Mouse (Mus musculus): Measurements from ENCODE around the gene Mrgpra2a. TPM values are rescaled to one million over a fixed set of nuclear protein-coding genes. Genes with fewer than 3 reads are reported as not detected.
"Not testable (repeated sequence)": the region's sequence is repeated elsewhere in the genome, so short reads cannot be mapped to it uniquely, and the experiment has no call there.

Mrgpra2a gene
- not detected for total RNA-seq (2021)
- not detected in 2 replicates for polyA plus RNA-seq (2012; rRNA removed)
- long read RNA-seq: 0 reads

DNA sequence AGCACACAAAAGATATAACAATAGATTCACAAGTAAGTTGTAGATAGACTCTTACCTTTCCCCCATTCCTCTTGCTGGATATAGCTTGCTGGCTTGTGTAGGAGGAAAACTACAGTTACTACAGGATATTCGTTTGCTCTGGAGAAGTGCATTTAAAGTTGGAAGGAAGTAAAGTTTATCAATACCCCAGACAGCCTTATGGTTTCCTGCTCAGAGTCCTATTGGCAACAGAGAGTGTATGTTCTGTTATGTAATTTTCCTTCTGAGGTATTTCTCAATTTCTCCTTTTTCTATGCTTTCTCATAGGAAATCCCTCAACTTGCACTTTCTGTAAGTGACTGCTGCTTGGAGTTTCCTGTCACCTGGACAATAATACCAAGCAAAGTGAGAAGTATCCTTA, at the start of gene Mrgpra2a:
Mrgpra2a (minus strand) TSS at position 125 of the 400 bp plus-strand sequence.
- H3K27ac ChIP-seq; H3K36me3 ChIP-seq (ENCODE audit: control insufficient read depth, insufficient read depth, low read length); intact Hi-C loops (cut with DNase I); H3K4me1 ChIP-seq (ENCODE audit: control insufficient read depth, insufficient read depth, low read length); H3K4me3 ChIP-seq; H3K79me2 ChIP-seq (replicated peaks; ENCODE audit: control insufficient read depth, insufficient read depth, low read length); DNase-seq; H3K9ac ChIP-seq (ENCODE audit: low read depth, low read length); H3K27me3 ChIP-seq (ENCODE audit: control insufficient read depth, insufficient read depth, low read length): not testable (repeated sequence)
- no CpG with 5 or more reads among the region's 1 CpGs for WGBS

DNA sequence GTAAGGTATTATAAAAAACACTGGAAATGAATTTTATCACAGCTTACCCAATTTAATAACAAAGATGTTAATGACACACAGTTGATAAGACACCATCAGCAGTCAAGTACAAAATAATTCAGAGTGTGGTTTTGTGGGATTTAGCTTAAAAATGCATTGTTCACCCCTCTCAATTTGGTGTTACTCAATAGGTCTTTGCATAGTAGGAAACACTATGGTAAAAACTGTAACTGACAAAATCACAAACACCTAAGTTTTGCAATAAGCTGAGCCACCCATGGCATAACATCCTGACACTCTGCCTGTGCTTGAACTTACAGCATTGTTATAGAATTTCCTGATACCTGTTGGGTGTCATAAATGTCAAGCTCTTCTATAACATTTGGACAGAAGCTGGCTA, 39.3 kb upstream of the Mrgpra2a start:
- H3K36me3 ChIP-seq (ENCODE audit: control insufficient read depth, insufficient read depth, low read length); H3K4me1 ChIP-seq (ENCODE audit: control insufficient read depth, insufficient read depth, low read length); H3K9ac ChIP-seq (ENCODE audit: low read depth, low read length); H3K79me2 ChIP-seq (replicated peaks; ENCODE audit: control insufficient read depth, insufficient read depth, low read length); H3K27ac ChIP-seq; DNase-seq; H3K4me3 ChIP-seq; H3K27me3 ChIP-seq (ENCODE audit: control insufficient read depth, insufficient read depth, low read length); intact Hi-C loops (cut with DNase I): not testable (repeated sequence)

DNA sequence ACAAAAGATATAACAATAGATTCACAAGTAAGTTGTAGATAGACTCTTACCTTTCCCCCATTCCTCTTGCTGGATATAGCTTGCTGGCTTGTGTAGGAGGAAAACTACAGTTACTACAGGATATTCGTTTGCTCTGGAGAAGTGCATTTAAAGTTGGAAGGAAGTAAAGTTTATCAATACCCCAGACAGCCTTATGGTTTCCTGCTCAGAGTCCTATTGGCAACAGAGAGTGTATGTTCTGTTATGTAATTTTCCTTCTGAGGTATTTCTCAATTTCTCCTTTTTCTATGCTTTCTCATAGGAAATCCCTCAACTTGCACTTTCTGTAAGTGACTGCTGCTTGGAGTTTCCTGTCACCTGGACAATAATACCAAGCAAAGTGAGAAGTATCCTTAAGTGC, 37.5 kb upstream of the Mrgpra2a start:
- DNase-seq; H3K27me3 ChIP-seq (ENCODE audit: control insufficient read depth, insufficient read depth, low read length); H3K27ac ChIP-seq; H3K36me3 ChIP-seq (ENCODE audit: control insufficient read depth, insufficient read depth, low read length); H3K4me3 ChIP-seq; H3K4me1 ChIP-seq (ENCODE audit: control insufficient read depth, insufficient read depth, low read length); H3K9ac ChIP-seq (ENCODE audit: low read depth, low read length); H3K79me2 ChIP-seq (replicated peaks; ENCODE audit: control insufficient read depth, insufficient read depth, low read length); intact Hi-C loops (cut with DNase I): not testable (repeated sequence)
- no CpG with 5 or more reads among the region's 1 CpGs for WGBS

DNA sequence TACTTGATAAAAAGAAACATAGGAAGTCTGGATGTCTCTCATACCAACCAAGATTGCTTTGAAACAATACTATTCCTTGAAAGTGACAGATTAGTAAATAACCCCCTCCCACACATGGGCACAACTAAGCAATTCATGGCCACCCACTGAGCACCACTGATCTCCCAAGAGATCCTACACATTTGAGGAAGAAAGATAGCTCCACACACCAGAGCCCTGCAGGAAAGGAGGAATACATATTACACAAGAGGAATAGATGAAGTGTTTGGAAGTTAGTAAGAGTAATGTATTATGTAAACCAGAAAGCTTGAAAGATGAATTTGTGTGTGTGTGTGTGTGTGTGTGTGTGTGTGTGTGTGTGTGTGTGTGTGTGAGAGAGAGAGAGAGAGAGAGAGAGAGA, 31.2 kb upstream of the Mrgpra2a start:
- intact Hi-C loops (cut with DNase I); DNase-seq; H3K4me1 ChIP-seq (ENCODE audit: control insufficient read depth, insufficient read depth, low read length); H3K27ac ChIP-seq; H3K9ac ChIP-seq (ENCODE audit: low read depth, low read length); H3K36me3 ChIP-seq (ENCODE audit: control insufficient read depth, insufficient read depth, low read length); H3K79me2 ChIP-seq (replicated peaks; ENCODE audit: control insufficient read depth, insufficient read depth, low read length); H3K27me3 ChIP-seq (ENCODE audit: control insufficient read depth, insufficient read depth, low read length); H3K4me3 ChIP-seq: not testable (repeated sequence)

DNA sequence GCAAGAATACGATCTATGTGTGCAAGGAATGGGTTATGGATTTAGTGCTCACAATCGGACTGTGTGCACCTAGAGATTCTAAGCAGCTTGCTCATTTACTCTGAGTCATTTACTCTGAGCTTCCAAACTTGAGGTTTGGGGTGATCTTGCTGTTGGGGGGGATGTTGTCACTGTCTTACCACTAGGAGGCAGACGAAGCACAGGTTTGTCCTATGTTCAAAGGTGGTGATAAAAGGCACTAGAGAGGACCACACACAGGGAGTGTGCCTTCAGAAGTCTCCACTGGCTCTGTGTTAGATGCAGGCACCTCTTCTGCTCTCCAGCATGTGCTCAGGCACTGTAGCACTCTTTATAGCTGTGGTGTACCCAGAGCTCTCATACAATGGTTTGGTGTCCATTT, 22.0 kb upstream of the Mrgpra2a start:
- WGBS: 22% methylated on average over 1 of the region's 3 CpGs
- H3K27me3 ChIP-seq (ENCODE audit: control insufficient read depth, insufficient read depth, low read length); H3K27ac ChIP-seq; intact Hi-C loops (cut with DNase I); H3K79me2 ChIP-seq (replicated peaks; ENCODE audit: control insufficient read depth, insufficient read depth, low read length); H3K4me1 ChIP-seq (ENCODE audit: control insufficient read depth, insufficient read depth, low read length); H3K9ac ChIP-seq (ENCODE audit: low read depth, low read length); H3K4me3 ChIP-seq; DNase-seq; H3K36me3 ChIP-seq (ENCODE audit: control insufficient read depth, insufficient read depth, low read length): not testable (repeated sequence)

DNA sequence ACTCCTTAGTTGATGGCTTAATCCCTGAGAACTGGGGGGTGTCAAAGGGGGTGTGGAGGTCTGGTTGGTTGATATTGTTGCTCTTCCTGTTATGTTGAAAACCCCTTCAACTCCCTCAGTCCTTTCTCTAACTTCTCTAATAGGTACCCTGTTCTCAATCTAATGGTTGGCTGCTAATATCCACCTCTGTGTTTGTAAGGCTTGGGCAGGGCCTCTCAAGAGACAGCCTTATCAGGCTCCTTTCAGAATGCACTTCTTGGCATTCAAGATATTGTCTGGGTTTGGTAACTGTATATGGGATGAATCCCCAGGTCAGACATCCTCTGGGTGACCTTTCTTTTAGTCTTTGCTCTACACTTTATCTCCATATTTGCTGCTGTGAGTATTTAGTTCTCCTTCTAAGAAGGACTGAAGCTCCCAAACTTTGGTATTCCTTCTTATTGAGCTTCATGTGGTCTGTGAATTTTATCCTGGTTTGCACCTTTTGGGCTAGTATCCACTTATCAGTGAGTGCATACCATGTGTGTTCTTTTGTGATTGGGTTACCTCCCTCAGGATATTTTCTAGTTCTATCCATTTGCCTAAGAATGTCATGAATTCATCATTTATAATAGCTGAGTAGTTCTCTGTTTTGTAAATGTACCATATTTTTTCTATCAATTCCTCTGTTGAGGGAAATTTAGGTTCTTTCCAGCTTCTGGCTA, 13.5 kb upstream of the Mrgpra2a start:
- H3K9ac ChIP-seq (ENCODE audit: low read depth, low read length): not testable (repeated sequence)

DNA sequence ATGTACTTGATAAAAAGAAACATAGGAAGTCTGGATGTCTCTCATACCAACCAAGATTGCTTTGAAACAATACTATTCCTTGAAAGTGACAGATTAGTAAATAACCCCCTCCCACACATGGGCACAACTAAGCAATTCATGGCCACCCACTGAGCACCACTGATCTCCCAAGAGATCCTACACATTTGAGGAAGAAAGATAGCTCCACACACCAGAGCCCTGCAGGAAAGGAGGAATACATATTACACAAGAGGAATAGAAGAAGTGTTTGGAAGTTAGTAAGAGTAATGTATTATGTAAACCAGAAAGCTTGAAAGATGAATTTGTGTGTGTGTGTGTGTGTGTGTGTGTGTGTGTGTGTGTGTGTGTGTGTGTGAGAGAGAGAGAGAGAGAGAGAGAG, 6.2 kb downstream of the Mrgpra2a start:
- H3K4me1 ChIP-seq (ENCODE audit: control insufficient read depth, insufficient read depth, low read length); H3K9ac ChIP-seq (ENCODE audit: low read depth, low read length); intact Hi-C loops (cut with DNase I): not testable (repeated sequence)

More for the DNA sequence above, 13.5 kb upstream of the Mrgpra2a start:
- H3K36me3 ChIP-seq (ENCODE audit: control insufficient read depth, insufficient read depth, low read length); H3K27ac ChIP-seq; DNase-seq; intact Hi-C loops (cut with DNase I); H3K4me1 ChIP-seq (ENCODE audit: control insufficient read depth, insufficient read depth, low read length); H3K27me3 ChIP-seq (ENCODE audit: control insufficient read depth, insufficient read depth, low read length); H3K79me2 ChIP-seq (replicated peaks; ENCODE audit: control insufficient read depth, insufficient read depth, low read length); H3K4me3 ChIP-seq: not testable (repeated sequence)

DNA sequence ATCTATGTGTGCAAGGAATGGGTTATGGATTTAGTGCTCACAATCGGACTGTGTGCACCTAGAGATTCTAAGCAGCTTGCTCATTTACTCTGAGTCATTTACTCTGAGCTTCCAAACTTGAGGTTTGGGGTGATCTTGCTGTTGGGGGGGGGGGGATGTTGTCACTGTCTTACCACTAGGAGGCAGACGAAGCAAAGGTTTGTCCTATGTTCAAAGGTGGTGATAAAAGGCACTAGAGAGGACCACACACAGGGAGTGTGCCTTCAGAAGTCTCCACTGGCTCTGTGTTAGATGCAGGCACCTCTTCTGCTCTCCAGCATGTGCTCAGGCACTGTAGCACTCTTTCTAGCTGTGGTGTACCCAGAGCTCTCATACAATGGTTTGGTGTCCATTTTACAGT, 15.5 kb downstream of the Mrgpra2a start:
- H3K27me3 ChIP-seq (ENCODE audit: control insufficient read depth, insufficient read depth, low read length); H3K36me3 ChIP-seq (ENCODE audit: control insufficient read depth, insufficient read depth, low read length); H3K9ac ChIP-seq (ENCODE audit: low read depth, low read length); H3K79me2 ChIP-seq (replicated peaks; ENCODE audit: control insufficient read depth, insufficient read depth, low read length); H3K4me1 ChIP-seq (ENCODE audit: control insufficient read depth, insufficient read depth, low read length); H3K4me3 ChIP-seq; H3K27ac ChIP-seq; intact Hi-C loops (cut with DNase I); DNase-seq: not testable (repeated sequence)
- 44% methylated on average over 2 of the region's 2 CpGs for WGBS

More for the DNA sequence above, 6.2 kb downstream of the Mrgpra2a start:
- H3K36me3 ChIP-seq (ENCODE audit: control insufficient read depth, insufficient read depth, low read length); H3K27me3 ChIP-seq (ENCODE audit: control insufficient read depth, insufficient read depth, low read length); H3K4me3 ChIP-seq; H3K79me2 ChIP-seq (replicated peaks; ENCODE audit: control insufficient read depth, insufficient read depth, low read length); DNase-seq; H3K27ac ChIP-seq: not testable (repeated sequence)

DNA sequence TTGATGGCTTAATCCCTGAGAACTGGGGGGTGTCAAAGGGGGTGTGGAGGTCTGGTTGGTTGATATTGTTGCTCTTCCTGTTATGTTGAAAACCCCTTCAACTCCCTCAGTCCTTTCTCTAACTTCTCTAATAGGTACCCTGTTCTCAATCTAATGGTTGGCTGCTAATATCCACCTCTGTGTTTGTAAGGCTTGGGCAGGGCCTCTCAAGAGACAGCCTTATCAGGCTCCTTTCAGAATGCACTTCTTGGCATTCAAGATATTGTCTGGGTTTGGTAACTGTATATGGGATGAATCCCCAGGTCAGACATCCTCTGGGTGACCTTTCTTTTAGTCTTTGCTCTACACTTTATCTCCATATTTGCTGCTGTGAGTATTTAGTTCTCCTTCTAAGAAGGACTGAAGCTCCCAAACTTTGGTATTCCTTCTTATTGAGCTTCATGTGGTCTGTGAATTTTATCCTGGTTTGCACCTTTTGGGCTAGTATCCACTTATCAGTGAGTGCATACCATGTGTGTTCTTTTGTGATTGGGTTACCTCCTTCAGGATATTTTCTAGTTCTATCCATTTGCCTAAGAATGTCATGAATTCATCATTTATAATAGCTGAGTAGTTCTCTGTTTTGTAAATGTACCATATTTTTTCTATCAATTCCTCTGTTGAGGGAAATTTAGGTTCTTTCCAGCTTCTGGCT, 24.0 kb downstream of the Mrgpra2a start:
- H3K4me1 ChIP-seq (ENCODE audit: control insufficient read depth, insufficient read depth, low read length); DNase-seq; intact Hi-C loops (cut with DNase I); H3K9ac ChIP-seq (ENCODE audit: low read depth, low read length); H3K79me2 ChIP-seq (replicated peaks; ENCODE audit: control insufficient read depth, insufficient read depth, low read length); H3K36me3 ChIP-seq (ENCODE audit: control insufficient read depth, insufficient read depth, low read length); H3K27me3 ChIP-seq (ENCODE audit: control insufficient read depth, insufficient read depth, low read length); H3K27ac ChIP-seq; H3K4me3 ChIP-seq: not testable (repeated sequence)

Data from heart, adult 2 months (tissue).